ENCODE assay signal across 9 mouse cellular contexts in genomic region chr17:85664202-85664601, GRCm38 (mm10). TPM values are rescaled to one million over a fixed set of nuclear protein-coding genes. Genes with fewer than 3 reads are reported as not detected.
DNase-seq lines count a peak whose midpoint lies in the region; ATAC-seq lines count a peak whose summit lies in the region.
"Had no signal": no experiment of that assay in that cellular context is flagged by ENCODE, and none has a peak within 500 bp of the region (broad histone marks: within the 10 kb centered on the region; RNA-seq: fewer than 3 reads in every experiment).

No protein-coding gene starts in this region.

- no peaks in the 10 kb centered on the region for H3K36me3 ChIP-seq in kidney, embryonic 14.5 days (ENCODE audit: control insufficient read depth, insufficient read depth, low read length)
- no peaks in the 10 kb centered on the region for H3K36me3 ChIP-seq in embryonic facial prominence, embryonic 14.5 days (ENCODE audit: control insufficient read depth, insufficient read depth, low read length)
- no peaks in the 10 kb centered on the region for H3K36me3 ChIP-seq in hindbrain, embryonic 12.5 days
- H3K36me3 ChIP-seq in midbrain, embryonic 14.5 days (ENCODE audit: control insufficient read depth, insufficient read depth, low read length): no peaks in the 10 kb centered on the region
- H3K36me3 ChIP-seq: liver, embryonic 13.5 days; stomach, embryonic 15.5 days had no signal

- H3K27ac ChIP-seq in kidney, embryonic 14.5 days (ENCODE audit: low read depth, low read length): no peak overlapping the region
- H3K27ac ChIP-seq in embryonic facial prominence, embryonic 14.5 days (replicated peaks; ENCODE audit: low read depth, low read length): no peak overlapping the region
- H3K27ac ChIP-seq in hindbrain, embryonic 12.5 days: no peak overlapping the region
- no peak overlapping the region for H3K27ac ChIP-seq in midbrain, embryonic 14.5 days (replicated peaks; ENCODE audit: low read depth, low read length)
- H3K27ac ChIP-seq: liver, embryonic 13.5 days; stomach, embryonic 15.5 days had no signal

- no peak overlapping the region for H3K4me3 ChIP-seq in kidney, embryonic 14.5 days (ENCODE audit: low read length)
- H3K4me3 ChIP-seq in embryonic facial prominence, embryonic 14.5 days (ENCODE audit: low read depth, low read length): peak overlapping the region; percentile 31
- H3K4me3 ChIP-seq in hindbrain, embryonic 12.5 days: no peak overlapping the region
- no peak overlapping the region for H3K4me3 ChIP-seq in midbrain, embryonic 14.5 days (replicated peaks; ENCODE audit: low read depth, low read length)
- H3K4me3 ChIP-seq: liver, embryonic 13.5 days had no signal

- no peaks in the 10 kb centered on the region for H3K4me1 ChIP-seq in kidney, embryonic 14.5 days (ENCODE audit: control insufficient read depth, insufficient read depth, low read length)
- H3K4me1 ChIP-seq in embryonic facial prominence, embryonic 14.5 days (ENCODE audit: control insufficient read depth, insufficient read depth, low read length): no peaks in the 10 kb centered on the region
- H3K4me1 ChIP-seq in hindbrain, embryonic 12.5 days: peaks cover 5% of the 10 kb centered on the region; the same call in 1 of the 2 replicates
- no peaks in the 10 kb centered on the region for H3K4me1 ChIP-seq in midbrain, embryonic 14.5 days (ENCODE audit: control insufficient read depth, insufficient read depth, low read length)
- H3K4me1 ChIP-seq: liver, embryonic 13.5 days; stomach, embryonic 15.5 days had no signal

- H3K27me3 ChIP-seq in kidney, embryonic 14.5 days (ENCODE audit: control insufficient read depth, insufficient read depth, low read length): peaks cover 12% of the 10 kb centered on the region; the same call in 1 of the 2 replicates
- H3K27me3 ChIP-seq in embryonic facial prominence, embryonic 14.5 days (replicated peaks; ENCODE audit: control insufficient read depth, insufficient read depth, low read length): 0 out of 2 replicates have a peak, but pooled peaks cover 6% of the 10 kb centered on the region
- peaks cover 59% of the 10 kb centered on the region for H3K27me3 ChIP-seq in hindbrain, embryonic 12.5 days
- peaks cover 12% of the 10 kb centered on the region; the same call in 1 of the 2 replicates for H3K27me3 ChIP-seq in midbrain, embryonic 14.5 days (ENCODE audit: control insufficient read depth, insufficient read depth, low read length)

- 43% methylated on average over 2 of the region's 2 CpGs for WGBS in kidney, embryonic 14.5 days
- 36% methylated on average over 2 of the region's 2 CpGs for WGBS in embryonic facial prominence, embryonic 14.5 days
- 53% methylated on average over 2 of the region's 2 CpGs for WGBS in hindbrain, embryonic 12.5 days
- 27% methylated on average over 2 of the region's 2 CpGs for WGBS in midbrain, embryonic 14.5 days

- no peak overlapping the region for H3K9ac ChIP-seq in kidney, embryonic 14.5 days (ENCODE audit: low read depth, low read length)
- no peak overlapping the region for H3K9ac ChIP-seq in embryonic facial prominence, embryonic 14.5 days (ENCODE audit: low read depth, low read length)
- no peak overlapping the region for H3K9ac ChIP-seq in hindbrain, embryonic 12.5 days
- H3K9ac ChIP-seq in midbrain, embryonic 14.5 days (replicated peaks; ENCODE audit: low read length): no peak overlapping the region
- H3K9ac ChIP-seq: liver, embryonic 13.5 days; stomach, embryonic 15.5 days had no signal

- no peaks in the 10 kb centered on the region for H3K9me3 ChIP-seq in kidney, embryonic 14.5 days (ENCODE audit: control insufficient read depth, low read length)
- H3K9me3 ChIP-seq in embryonic facial prominence, embryonic 14.5 days (ENCODE audit: control insufficient read depth, low read length): no peaks in the 10 kb centered on the region
- H3K9me3 ChIP-seq in hindbrain, embryonic 12.5 days (replicated peaks): no peaks in the 10 kb centered on the region
- no peaks in the 10 kb centered on the region for H3K9me3 ChIP-seq in midbrain, embryonic 14.5 days (ENCODE audit: control insufficient read depth, low read length)
- H3K9me3 ChIP-seq: liver, embryonic 13.5 days; stomach, embryonic 15.5 days had no signal

- H3K4me2 ChIP-seq in kidney, embryonic 14.5 days (replicated peaks; ENCODE audit: low read depth, low read length): peak overlapping the region; percentile 40
- H3K4me2 ChIP-seq in embryonic facial prominence, embryonic 14.5 days (ENCODE audit: low read depth, low read length): peak overlapping the region; percentile 53; the same call in 1 of the 2 replicates
- H3K4me2 ChIP-seq in hindbrain, embryonic 12.5 days (replicated peaks): peak overlapping the region; percentile 55
- peak overlapping the region; percentile 43; the same call in 1 of the 2 replicates for H3K4me2 ChIP-seq in midbrain, embryonic 14.5 days (ENCODE audit: low read length)

- DNase-seq in kidney, adult 18-20 months: no peak
- no peak for DNase-seq in embryonic facial prominence, embryonic 14.5 days (ENCODE audit: low spot score)
- no peak for DNase-seq in midbrain, embryonic 14.5 days
- no peak for DNase-seq in retina, embryonic 14.5 days (ENCODE audit: low spot score)
- no peak for DNase-seq in thymus, postnatal 14 days

- ATAC-seq in kidney, embryonic 14.5 days (ENCODE audit: low FRiP score, low TSS enrichment): no peak
- 0 out of 2 replicates have a peak, but pooled peaks have one; percentile 1 for ATAC-seq in embryonic facial prominence, embryonic 14.5 days (ENCODE audit: low read depth)
- no peak for ATAC-seq in hindbrain, embryonic 12.5 days (ENCODE audit: low FRiP score)
- no peak for ATAC-seq in midbrain, embryonic 14.5 days (ENCODE audit: low FRiP score, low TSS enrichment)

RNA-seq across cellular contexts. Expression of gene Six2, which starts 23.9 kb away (rescaled TPM):
- 21.2 and 24.5 TPM in 2 replicates for polyA plus RNA-seq in kidney, embryonic 14.5 days (2014; fragmentation: Nextera tagmentation; extraction: Ambion mirVana)
- 12.5 and 13.2 TPM in 2 replicates for polyA plus RNA-seq in embryonic facial prominence, embryonic 14.5 days (2014; fragmentation: Nextera tagmentation; extraction: Ambion mirVana)
- polyA plus RNA-seq in hindbrain, embryonic 12.5 days (2016; fragmentation: Nextera tagmentation; extraction: Ambion mirVana): 12.5 and 15.3 TPM in 2 replicates
- 0.42 and 0.57 TPM in 2 replicates for polyA plus RNA-seq in midbrain, embryonic 14.5 days (2014; fragmentation: Nextera tagmentation; extraction: Ambion mirVana)
- polyA plus RNA-seq: liver, embryonic 13.5 days had no signal

RNA-seq across cellular contexts. Expression of gene Six3, which starts 50.8 kb away (rescaled TPM):
- polyA plus RNA-seq in kidney, embryonic 14.5 days (2014; fragmentation: Nextera tagmentation; extraction: Ambion mirVana): not detected in 2 replicates
- 2.1 and 2.4 TPM in 2 replicates for polyA plus RNA-seq in embryonic facial prominence, embryonic 14.5 days (2014; fragmentation: Nextera tagmentation; extraction: Ambion mirVana)
- 0.45 and 0.68 TPM in 2 replicates for polyA plus RNA-seq in hindbrain, embryonic 12.5 days (2016; fragmentation: Nextera tagmentation; extraction: Ambion mirVana)
- 19.9 and 20.2 TPM in 2 replicates for polyA plus RNA-seq in midbrain, embryonic 14.5 days (2014; fragmentation: Nextera tagmentation; extraction: Ambion mirVana)
- polyA plus RNA-seq: liver, embryonic 13.5 days; stomach, embryonic 15.5 days had no signal
